Mouse (Mus musculus) left cerebral cortex, postnatal 36 days (tissue): ENCODE results near the gene Hectd4. TPM values are rescaled to one million over a fixed set of nuclear protein-coding genes. Genes with fewer than 3 reads are reported as not detected.

Source experiments
- DNase-seq, 2 experiments: peaks; one replicate each; pipeline ENCODE4 v3.0.0; 2021 to 2022; ENCODE audit warnings: low spot score in 2 of 2, mixed read lengths in 1 of 2
- intact Hi-C: fragments of 180-260 bp; cut with DNase I; formaldehyde crosslinking; loops from one replicate; pipeline ENCODE4 v1.15.1; 2025
- total RNA-seq, 2 experiments: library from RNA; stranded (reverse); gene quantifications; 2 replicates each; pipeline ENCODE4 v1.2.3; 2021

Hectd4 gene
- total RNA-seq, 2 experiments from 2014 or later: 180 to 207 TPM

- no peak for DNase-seq
- intact Hi-C loops: no loop called here
These were observed 187.8 kb downstream of the Hectd4 start for GRCm38 (mm10) chr5:121407856-121408255.

GRCm38 (mm10) chr5:121410975-121411374 is 191.0 kb downstream of the Hectd4 start:
- DNase-seq: no peak
- intact Hi-C loops: no loop called here

Other genes starting within 250 kb of the Hectd4 start
- 100 to 1,000 TPM; 304 to 358 TPM for gene Rph3a, start 210.1 kb upstream of the Hectd4 start, total RNA-seq
- gene Ptpn11, start 28.8 kb upstream of the Hectd4 start, total RNA-seq: 10 to 100 TPM; 93.7 to 99.3 TPM
- gene Rpl6, start 15.7 kb upstream of the Hectd4 start, total RNA-seq: 100 to 1,000 TPM; 401 to 441 TPM
- 10 to 100 TPM; 83.3 to 93.0 TPM for gene Trafd1, start 165.4 kb downstream of the Hectd4 start, total RNA-seq
- 10 to 100 TPM; 39.4 to 40.7 TPM for gene Naa25, start 177.7 kb downstream of the Hectd4 start, total RNA-seq
- 1 to 10 TPM; 9.2 to 9.4 TPM for gene Tmem116, start 231.7 kb downstream of the Hectd4 start, total RNA-seq
- 100 to 1,000 TPM; 140 to 151 TPM for gene Erp29, start 232.3 kb downstream of the Hectd4 start, total RNA-seq